Mouse (Mus musculus) B cell, adult 2 months (primary cell): Measurements from ENCODE around the gene Flt4.
"Not testable (repeated sequence)": the region's sequence is repeated elsewhere in the genome, so short reads cannot be mapped to it uniquely, and the experiment has no call there.

ENCODE experiments used
- DNase-seq, 2 experiments: peaks; one replicate each; pipeline ENCODE4 v3.0.0; 2022

Flt4 gene

DNA sequence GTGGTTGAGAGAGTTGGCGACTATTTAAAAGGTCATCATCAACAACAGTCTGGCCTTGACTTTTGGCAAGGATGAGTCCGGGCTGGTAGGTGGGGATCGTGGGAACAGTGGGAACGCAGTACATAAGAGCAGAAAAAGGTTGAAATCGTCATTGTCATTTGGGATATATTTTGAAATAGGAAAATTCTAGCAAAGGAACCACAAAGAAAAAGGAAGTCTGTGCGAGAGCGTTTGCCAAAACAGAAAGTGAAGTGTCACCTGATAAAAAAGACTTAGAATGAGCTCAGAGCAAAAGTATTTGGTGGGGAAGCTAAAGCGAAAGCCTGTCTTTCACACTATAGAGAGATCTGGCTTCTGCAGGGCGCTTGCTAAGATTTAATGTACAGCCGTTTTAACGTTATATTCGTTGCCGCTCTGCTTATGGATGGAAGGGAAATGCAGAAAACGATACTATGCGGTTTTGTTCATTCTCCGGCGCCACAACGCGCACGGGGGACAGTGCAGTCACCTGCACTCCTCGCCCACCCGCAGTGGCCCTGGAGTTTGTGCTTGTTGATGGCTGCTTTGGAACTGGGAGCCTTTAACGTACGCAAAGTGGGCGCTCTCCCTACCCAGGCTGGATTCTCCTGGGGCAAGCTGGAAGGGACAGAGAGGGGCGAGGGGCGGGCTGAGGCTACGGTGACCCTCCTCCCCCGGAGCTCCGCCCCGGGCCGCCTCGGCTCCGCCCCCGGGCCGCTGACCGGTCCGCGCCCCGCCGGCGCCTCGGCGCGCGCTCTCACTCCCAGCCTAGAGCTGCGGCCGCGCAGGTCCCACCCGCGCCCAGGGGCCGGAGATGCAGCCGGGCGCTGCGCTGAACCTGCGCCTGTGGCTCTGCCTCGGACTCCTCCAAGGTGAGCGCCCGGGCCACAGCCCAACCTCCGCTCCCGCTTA is at the start of gene Flt4:
Flt4 (plus strand) TSS at position 326 of the 930 bp plus-strand sequence.
- DNase-seq: peak in 1 of 2 experiments; percentile 16

DNA sequence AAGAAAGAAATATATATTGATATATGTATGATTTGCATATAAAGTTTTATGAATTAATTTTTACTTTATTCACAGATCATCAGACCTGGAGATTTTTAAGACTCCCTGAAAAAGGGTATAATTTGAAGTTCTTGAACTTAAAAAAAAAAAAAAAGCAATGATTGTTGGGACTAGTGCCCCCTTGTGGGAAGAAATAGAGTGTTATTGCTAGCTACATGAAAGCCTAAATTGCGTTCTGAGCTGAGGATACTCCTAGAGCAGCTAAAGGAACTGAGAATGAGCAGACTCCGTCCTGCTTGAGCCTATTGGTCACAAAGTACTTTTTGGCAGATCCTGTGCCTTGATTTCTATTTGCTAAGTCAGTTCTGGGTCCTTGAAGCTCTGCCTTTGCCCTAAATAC is 34.0 kb upstream of the Flt4 start:
- DNase-seq: not testable (repeated sequence)

DNA sequence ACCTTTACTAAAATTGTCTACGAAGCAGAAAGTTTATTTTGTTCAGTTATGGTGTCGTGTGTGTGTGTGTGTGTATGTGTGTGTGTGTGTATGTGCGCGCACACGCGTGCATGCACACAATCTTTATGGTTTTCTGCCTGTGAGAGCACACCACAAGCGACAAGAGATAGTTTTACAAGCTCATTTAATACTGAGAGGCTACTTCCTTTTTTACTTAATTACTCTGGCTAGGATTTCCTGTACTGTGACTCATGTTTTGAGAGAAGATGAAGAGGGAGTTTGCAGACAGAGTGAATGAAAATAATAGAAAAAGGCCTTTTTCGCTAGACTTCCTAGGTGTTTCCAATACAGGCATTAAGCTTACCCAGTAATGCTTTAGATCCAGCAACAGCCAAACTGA is 28.6 kb upstream of the Flt4 start:
- not testable (repeated sequence) for DNase-seq

DNA sequence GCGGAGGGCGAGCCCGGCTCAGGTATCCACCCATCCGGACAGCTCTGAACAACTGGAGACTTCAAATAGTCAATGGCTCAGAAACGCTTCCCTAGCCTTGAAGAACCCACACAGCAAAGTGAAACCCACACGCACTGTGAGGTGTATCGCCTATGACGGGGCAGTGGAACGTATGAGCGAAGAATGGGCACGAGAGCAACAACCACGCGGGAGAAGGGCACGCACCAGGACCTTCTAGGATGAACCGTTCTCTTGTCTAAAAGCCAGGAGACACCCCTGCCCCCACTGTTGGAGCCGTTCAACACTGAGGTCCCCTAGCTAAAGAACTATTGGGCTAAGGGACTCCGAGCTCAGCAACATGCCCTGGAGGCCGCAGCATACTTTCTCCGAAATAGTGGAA is 18.9 kb upstream of the Flt4 start:
- no peak for DNase-seq

DNA sequence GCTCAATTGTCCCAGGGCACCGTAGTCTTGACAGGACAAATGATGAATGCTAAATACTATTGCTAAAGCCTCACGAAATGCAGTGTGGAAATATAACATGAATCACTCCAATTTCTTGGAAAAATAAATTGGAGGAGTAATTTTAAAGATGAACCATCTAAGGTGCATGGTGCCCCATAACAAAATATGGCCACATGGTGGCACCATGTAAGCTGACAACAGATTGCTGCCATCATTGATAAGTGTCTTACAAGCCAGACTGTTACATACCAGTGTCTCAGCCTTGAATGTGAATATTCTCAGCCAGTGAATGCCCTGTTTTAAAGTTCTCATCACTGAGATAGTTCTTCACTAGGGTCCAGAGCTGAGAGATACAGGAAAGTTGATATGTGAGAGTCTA is 11.9 kb upstream of the Flt4 start:
- DNase-seq: not testable (repeated sequence)

DNA sequence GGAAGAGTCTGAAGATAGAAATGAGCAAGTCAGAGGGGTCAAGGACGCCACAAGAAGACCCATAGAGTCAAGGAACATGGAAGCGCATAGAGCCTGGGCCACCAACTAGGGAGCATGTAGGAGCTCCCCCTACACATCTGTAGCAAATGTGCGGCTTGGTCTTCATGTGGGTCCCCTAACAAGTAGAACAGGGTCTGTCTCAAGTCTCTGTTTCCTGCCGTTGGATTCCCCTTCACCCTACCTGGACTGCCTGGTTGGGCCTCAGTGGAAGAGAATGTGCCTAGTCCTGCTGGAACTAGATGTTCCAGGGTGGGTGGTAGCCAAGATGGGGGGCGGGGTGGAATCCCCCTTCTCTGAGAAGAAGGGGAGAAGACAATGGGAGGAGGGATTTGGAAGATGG is 757 bp upstream of the Flt4 start:
- DNase-seq: not testable (repeated sequence)

DNA sequence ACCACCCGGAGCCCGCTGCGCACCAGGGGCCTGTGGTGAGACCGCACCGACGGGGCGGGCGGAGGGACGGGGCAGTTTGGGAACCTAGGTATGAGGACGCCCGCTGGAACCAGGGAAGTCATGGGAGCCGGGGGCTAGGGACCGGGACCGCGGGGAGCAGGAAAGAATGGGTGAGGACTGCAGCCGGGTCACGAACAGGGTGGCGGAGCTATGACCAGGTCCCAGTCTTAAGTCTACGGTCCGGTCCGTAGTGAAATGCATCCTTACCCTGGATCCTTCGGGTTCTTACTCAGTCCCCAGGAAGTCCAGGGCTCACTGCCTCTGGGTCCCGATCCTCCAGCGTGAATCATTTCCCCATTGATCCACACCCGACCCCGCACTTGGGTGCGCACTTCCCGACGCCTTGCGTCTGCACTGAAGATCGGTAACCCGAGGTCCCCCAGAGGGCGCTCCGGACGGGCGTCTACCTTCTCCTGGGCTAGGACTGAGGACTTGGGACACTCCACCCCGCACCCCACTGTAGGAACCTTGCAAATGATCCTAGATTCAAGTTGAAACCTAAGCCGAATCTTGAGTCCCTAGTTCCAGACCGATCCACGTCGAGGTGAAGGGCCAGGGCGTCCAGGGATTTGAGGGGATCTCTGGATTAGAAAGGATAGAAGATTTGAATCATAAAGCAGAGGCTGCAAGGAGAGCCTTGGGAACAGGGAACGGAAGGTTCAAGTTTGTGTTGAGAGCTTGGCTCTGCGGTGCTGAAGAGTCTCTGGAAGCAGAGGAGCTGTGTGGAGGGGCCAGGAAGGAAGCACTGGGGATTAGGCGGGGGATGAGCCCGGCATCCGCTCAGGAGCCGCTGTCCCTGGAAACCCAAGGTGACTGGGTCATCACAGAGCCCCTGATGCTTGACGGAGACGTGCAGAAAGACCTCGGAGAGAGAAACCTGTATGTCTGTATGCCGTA is 1.1 kb downstream of the Flt4 start:
- not testable (repeated sequence) for DNase-seq

DNA sequence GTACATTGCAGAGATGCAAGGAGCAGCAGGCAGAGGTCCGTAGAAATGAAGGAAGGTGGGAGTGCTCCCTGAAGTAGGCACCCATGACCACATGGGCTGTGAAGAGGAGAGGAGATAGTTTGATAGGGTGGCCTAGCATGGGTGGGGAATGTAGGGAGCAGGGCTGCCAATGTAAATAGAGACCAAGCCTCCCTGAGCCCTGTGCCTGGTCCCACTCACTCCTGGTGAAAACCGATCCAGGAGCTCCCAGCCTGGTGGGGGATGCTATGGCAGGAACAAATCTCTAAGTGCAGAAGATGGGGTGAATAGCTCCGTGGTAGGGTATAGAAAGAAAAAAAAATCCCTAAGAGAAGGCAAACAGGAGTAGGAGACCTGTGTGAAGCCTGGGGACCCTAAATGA is 2.3 kb downstream of the Flt4 start:
- not testable (repeated sequence) for DNase-seq

DNA sequence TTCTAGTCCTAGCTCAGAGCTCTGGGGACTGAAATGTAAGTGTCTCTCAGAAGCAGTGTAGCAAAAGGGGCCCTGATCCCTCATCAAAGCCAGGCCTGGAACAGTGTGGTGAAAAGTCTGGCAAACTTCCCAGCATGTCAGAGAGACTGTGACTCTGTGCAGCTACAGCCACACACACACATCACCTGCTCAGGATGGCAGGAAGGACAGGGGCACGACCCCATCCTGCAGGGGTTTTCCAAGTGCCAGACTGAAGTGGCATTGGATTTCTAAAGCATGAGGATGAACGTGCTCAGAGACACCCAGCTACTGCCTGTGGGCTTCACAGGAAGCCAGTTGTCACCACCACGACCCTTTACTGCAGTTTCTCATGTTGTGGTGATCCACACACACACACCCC is 3.1 kb downstream of the Flt4 start:
- DNase-seq: no peak

DNA sequence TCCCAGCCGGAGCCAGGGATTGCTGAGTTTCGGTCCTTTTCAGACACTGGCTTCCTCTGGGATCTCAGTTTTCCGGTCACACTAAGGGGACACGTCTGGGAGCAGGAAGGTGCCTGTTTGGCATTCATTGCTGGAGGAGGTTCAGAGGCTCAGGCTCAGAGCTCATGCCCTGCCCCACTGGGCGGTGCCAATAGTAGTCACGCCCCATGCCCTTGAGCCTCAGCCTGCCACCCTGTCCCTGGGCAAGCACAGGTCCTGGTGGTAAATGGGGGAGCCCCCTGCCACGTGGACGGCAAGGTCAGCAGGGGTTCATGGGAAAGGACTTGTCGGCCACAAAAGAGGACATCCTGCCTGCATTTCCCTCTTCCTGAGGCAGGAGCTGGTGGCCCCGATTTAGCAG is 4.3 kb downstream of the Flt4 start:
- no peak for DNase-seq

DNA sequence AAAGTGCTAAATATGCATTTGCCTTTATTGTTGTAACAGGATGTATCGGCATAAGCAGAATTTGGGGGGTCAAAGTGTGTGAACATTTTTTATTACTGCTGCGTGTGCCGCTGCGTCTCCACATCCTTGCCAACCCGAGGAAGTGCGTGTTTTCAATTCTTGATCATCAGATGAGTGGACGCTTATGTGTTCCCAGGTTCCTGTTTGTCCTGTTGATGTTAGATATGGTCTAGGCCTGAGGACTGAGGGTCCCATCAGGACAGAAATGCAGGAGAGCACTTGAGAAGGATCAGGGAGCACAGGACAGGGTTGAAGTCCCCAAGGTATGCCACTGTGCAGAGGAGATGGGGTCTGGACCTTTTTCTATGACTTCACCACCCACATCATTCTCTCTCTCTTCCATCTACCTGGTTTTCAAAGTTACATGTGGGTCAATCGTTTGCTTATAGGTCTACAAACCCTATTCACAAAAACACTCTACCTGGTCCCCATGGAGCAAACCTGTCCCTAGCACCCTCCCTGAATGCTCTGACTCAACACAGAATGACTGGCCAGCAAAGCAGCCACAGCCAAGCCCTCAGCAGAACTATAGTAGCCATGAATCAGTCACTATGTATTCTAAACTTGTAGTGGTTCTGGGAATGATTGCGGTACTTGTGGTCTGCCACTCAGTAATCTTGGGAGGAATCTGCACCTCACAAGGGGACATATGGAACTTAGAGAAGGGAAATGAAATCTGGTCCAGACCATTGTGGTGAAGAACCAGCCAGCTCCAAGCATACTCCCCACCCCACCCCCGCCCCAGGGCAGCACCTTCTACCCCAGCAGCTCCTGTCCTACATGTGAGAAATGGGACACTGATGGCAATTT is 7.0 kb downstream of the Flt4 start:
- DNase-seq: no peak

DNA sequence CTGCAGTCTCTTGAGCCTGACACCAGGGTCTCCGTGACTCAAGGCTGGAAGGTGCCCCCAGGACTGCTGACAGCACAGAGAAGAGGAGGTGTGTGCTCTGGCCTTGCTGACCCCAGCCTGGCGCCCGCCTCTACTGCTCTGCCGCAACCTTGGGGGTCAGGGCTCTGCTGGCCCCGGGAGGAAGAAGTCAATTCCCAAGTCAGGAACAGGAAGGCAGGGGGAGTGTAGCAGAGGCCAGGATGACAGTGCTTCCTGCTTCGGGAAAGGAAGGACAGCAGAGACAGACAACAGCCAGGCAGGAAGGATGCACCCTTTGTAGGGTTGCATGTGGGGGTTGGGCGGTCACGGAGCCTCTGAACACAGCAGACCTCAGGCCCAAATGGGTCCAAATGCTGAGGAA is 9.4 kb downstream of the Flt4 start:
- no peak for DNase-seq

DNA sequence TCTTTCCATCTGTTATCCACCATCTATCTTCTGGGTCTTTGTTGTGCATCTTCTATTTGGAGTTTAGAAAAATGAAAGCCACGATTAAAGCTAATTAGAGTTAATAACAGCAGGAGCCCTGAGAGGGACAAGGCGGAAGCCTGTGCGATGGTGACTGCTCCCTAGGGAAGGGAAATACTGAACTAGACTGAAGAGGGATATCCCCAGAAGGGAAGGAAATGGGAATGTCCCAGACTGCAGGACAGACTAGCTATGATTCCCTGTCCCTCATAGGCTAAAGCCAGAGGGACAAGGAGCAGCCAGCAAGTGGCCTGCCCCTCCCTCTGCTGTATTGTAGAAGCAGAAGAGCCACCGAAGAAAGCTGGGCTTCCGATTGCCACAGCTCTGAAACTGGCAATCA is 12.9 kb downstream of the Flt4 start:
- no peak for DNase-seq

DNA sequence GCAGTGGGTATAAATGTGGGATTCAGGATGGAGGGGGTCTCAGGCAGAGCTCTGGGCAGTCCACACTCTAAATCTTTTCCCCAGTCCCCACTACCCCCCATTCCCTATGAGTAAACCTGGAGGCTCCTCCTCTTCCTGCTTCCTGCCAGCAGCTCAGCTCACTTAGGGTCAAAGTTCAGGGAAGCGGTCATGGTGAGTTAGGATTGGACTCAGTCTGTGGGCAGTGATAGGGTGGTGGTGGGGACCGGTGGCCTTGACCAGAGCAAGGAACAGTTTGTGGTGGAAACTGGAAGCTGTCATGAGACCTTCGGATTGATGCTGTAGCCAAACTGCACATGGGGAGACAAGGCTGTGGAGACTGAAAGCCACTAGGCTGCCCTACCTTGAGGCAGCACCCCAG is 15.1 kb downstream of the Flt4 start:
- DNase-seq: no peak

DNA sequence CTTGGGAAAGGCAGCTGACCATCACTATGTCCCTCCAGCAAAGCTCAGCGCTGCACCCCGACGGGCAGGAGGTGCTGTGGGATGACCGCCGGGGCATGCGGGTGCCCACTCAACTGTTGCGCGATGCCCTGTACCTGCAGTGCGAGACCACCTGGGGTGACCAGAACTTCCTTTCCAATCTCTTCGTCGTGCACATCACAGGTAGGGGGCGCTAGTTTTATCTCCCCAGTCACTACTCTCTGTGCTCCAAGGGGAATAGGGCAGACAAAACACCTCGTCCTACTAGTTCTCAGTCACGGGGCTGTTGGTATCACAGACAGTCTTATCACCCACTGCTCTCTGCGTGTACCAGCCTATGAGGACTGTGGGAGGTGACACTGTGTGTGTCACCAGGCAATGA is 16.8 kb downstream of the Flt4 start:
- no peak for DNase-seq

DNA sequence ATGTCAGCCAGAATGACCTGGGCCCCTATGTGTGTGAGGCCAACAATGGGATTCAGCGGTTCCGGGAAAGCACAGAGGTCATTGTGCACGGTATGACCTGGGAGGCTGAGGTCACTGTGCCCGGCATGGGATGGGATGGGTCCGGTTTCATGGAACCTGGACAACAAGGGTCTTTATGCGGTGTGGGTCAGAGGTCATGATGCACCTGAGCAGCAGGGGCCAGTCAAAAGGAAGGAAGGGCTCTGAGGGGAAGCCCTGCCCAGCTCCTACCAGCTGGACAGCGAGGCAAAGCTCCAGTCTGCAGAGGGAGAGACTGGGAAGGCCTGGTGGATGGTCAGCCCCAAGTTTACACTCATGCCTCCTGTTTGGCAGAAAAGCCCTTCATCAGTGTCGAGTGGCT is 17.7 kb downstream of the Flt4 start:
- no peak for DNase-seq

DNA sequence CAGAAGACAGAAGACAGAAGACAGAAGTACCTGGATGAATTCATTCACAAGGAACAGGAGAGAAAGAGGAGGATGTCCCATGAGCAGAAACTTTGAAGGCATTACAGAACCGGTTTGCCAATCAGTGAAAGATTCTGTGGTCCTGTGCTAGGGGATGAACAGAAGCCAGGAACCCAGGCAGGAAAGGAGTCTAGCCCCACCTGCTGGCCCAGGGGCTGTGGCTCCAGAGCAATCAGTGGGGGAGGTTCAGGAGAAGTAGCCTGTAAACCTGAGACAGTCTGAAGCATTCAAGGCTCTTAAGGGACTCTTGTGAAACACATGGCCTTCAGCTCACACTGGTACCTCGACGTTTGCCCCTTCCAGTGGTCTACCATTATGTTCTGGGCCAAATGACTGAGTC is 22.1 kb downstream of the Flt4 start:
- no peak for DNase-seq

DNA sequence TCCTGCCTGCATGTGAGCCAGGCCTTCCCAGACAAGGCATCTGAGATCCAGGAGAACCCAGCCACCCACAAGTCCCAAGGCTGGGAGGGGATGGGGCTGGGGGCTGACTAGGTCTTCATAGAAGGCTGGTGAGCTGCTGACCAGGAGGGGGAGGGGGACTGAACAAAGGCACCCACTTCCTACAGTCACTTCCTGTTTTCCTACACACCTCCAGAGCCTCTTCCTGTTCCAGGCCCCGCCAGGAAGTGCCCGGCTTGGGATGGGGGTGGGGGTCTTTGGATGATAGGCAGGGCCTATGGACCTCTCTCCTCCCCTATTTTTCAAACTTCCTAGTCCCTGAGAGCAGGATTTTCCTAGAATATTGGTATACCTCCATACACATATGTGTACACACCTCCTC is 23.2 kb downstream of the Flt4 start:
- DNase-seq: no peak

DNA sequence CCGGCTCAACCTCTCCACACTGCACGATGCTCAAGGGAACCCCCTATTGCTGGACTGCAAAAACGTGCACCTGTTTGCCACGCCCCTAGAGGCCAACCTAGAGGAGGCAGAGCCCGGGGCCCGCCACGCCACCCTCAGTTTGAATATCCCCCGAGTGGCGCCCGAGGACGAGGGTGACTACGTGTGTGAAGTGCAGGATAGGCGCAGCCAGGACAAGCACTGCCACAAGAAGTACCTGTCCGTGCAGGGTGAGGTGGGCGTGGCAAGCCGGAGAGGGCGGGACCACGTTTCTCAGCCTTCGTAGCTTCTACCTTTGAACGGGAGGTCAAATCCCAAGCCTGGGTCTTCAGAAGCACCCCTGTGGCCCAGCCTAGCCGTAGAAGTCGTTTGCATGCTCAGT is 25.0 kb downstream of the Flt4 start:
- DNase-seq: no peak

DNA sequence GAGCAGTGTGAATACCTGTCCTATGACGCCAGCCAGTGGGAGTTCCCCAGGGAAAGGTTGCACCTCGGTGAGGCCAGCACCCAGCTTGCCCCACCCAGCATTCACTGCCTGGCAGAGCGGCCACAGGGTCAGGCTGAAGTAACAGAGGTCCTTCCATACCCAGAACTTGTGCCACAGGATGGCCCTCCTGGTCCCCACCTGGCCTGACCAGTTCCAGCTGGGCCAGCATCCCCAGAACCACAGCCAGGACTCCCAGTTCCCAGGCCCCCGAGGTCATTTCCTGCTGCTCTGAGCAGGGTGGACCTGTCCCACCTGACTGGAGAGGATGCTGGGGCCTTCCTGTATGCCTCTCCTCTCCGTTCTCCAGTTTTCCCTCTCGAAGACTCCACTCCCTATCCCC is 26.6 kb downstream of the Flt4 start:
- DNase-seq: no peak

DNA sequence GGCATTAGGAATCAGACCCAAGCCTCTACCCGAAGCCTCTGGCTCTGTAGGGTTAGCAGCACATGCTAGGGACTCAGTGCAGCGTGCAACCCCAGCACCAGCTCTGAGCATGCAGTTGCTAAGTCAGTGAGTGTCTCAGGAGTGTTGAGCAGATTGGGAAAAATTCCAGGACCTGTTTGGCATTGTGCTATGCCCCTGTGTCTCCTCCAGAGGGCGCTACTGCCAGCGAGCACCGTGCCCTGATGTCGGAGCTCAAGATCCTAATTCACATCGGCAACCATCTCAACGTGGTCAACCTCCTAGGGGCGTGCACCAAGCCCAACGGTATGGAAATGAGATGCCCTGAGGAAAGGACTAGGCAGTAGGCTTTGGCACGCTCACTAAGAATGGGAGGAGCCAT is 27.4 kb downstream of the Flt4 start:
- DNase-seq: no peak

DNA sequence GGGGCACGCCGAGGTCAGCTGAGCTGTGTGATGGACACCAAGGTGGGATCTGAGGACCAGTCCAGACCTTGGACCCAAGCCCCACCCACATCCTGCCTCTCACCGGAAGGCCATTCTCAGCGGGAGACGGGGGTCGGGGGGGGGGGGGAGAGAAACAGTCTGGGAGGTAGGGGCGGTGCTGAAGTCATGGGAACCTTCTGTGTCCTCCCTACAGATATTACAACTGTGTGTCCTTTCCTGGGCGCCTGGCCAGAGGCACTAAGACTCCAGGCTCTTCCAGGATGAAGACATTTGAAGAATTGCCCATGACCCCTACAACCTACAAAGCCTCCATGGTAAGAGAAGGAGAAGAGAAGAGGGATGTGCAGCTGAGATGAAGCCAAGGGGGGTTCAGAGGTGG is 36.6 kb downstream of the Flt4 start:
- DNase-seq: no peak
